Mouse (Mus musculus): ENCODE data around the gene Srgap1. TPM values are rescaled to one million over a fixed set of nuclear protein-coding genes. Genes with fewer than 3 reads are reported as not detected.

Gene Srgap1
- total and polyA plus RNA-seq, 2 experiments from 2014 or later = 18.8 to 24.4 TPM

DNA sequence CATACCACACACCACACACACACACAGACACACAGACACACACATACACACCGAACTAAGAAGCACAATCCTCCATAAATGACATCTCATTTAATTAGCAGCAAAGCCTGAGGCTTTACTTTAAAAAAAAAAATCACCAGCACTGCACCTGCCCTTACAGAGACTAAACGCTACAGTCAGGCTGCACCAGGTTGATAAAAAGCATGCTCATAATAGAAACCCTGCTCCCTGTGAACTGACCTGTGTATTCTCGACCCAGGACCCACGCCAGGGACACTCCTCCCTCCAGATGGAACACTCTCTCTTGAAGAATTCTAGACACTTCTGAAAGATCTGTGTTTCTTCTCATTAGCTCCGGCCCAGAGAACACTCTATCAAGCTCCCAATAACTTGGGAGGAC lies 52.5 kb downstream of the Srgap1 start:
- DNase-seq (ENCODE audit: low spot score) = no peak
- no peaks in the 10 kb centered on the region for H3K27me3 ChIP-seq (ENCODE audit: insufficient read depth, low read length)
- H3K9ac ChIP-seq (replicated peaks; ENCODE audit: low read length) = no peak overlapping the region
- ATAC-seq = no peak
- TF ChIP-seq CTCF (IDR thresholded peaks at IDR 0.05; ENCODE audit: low read depth) = no peak
- no peak overlapping the region for H3K4me2 ChIP-seq (ENCODE audit: low read depth, low read length)
- no peak overlapping the region for H3K27ac ChIP-seq
- no peak overlapping the region for H3K4me3 ChIP-seq (ENCODE audit: low read length)
- H3K36me3 ChIP-seq (ENCODE audit: insufficient read depth, low read length) = no peaks in the 10 kb centered on the region
- WGBS = 39% methylated on average over 5 of the region's 5 CpGs
- H3K9me3 ChIP-seq (ENCODE audit: low read length) = no peaks in the 10 kb centered on the region
- peaks cover 14% of the 10 kb centered on the region; the same call in 1 of the 2 replicates for H3K4me1 ChIP-seq (ENCODE audit: insufficient read depth, low read length)

DNA sequence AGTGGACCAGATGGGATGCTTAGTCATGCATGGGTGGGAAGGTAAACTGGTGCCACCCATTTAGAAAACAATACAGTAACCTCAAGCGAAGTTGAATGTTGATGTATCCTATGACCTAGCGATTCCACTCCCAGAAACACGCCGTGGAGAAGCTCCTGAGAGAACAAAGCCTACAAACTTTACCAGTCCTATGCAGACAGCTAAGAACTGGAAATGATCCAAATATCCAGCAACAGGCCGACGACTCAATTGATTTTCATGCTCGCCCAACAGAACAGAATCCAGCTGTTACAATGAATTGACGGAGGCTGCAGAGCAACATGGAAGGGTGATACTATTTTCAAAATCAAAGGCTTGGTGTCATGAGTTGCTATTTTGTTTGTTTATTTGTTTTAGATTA lies 54.5 kb downstream of the Srgap1 start:
- Histone ChIP-seq H3K36me3 (ENCODE audit: insufficient read depth, low read length) (no peaks in the 10 kb centered on the region), H3K4me2 (ENCODE audit: low read depth, low read length) (no peak overlapping the region), H3K27me3 (ENCODE audit: insufficient read depth, low read length) (no peaks in the 10 kb centered on the region), H3K9me3 (ENCODE audit: low read length) (no peaks in the 10 kb centered on the region), H3K4me3 (ENCODE audit: low read length) (no peak overlapping the region), H3K27ac (no peak overlapping the region), H3K9ac (replicated peaks; ENCODE audit: low read length) (no peak overlapping the region), H3K4me1 (ENCODE audit: insufficient read depth, low read length) (peaks cover 14% of the 10 kb centered on the region; the same call in 1 of the 2 replicates)
- ATAC-seq (no peak), DNase-seq (ENCODE audit: low spot score) (no peak)
- TF ChIP-seq CTCF (IDR thresholded peaks at IDR 0.05; ENCODE audit: low read depth) = no peak
- whole genome bisulfite sequencing = 34% methylated on average over 8 of the region's 8 CpGs

DNA sequence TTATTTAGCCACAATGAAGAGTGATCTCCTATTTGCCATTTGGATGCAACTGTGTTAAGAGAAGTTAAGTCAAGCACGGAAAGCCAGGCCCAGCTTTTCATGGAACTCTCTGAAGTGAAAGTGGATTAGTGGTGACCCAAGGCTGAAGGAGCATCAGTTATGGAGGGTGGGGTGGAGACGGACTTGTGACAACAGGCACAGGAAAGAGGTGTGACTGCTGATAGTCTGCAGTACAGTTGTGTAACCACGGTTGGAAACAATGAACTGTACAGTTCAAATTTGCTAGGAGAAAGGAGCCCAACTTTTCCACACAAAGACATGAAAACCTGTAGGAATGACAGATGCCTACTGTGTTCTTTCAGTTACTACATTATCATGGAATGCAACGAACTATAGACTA lies 60.1 kb downstream of the Srgap1 start:
- Histone ChIP-seq H3K27ac (no peak overlapping the region), H3K4me3 (ENCODE audit: low read length) (no peak overlapping the region), H3K27me3 (ENCODE audit: insufficient read depth, low read length) (no peaks in the 10 kb centered on the region), H3K4me2 (ENCODE audit: low read depth, low read length) (no peak overlapping the region), H3K4me1 (ENCODE audit: insufficient read depth, low read length) (no peaks in the 10 kb centered on the region), H3K36me3 (ENCODE audit: insufficient read depth, low read length) (no peaks in the 10 kb centered on the region), H3K9ac (replicated peaks; ENCODE audit: low read length) (no peak overlapping the region), H3K9me3 (ENCODE audit: low read length) (no peaks in the 10 kb centered on the region)
- ATAC-seq (no peak), DNase-seq (ENCODE audit: low spot score) (no peak)
- WGBS = 76% methylated on average over 4 of the region's 4 CpGs
- no peak for TF ChIP-seq CTCF (IDR thresholded peaks at IDR 0.05; ENCODE audit: low read depth)

DNA sequence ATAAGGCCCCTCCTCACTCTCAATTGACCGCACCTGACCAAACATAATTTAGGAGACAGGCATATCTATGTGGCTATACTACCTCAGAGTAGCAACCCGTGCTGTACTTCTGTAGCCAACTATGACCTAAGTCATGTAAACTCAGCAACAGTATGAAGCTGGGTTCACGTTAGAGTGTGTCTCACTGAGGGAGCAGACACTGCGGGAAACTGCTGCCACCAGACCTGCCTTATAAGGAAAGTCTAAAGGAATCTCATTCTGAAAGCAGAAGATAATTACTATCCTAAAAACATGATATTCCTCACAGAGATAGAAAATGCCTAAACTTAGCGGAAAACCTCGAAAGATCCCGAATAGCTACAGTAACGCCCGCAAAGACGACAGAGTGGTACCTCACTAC lies 62.2 kb downstream of the Srgap1 start:
- WGBS = 90% methylated on average over 10 of the region's 10 CpGs
- H3K9me3 ChIP-seq (ENCODE audit: low read length) = no peaks in the 10 kb centered on the region
- H3K4me1 ChIP-seq (ENCODE audit: insufficient read depth, low read length) = no peaks in the 10 kb centered on the region
- H3K4me3 ChIP-seq (ENCODE audit: low read length) = no peak overlapping the region
- no peaks in the 10 kb centered on the region for H3K27me3 ChIP-seq (ENCODE audit: insufficient read depth, low read length)
- no peak for TF ChIP-seq CTCF (IDR thresholded peaks at IDR 0.05; ENCODE audit: low read depth)
- DNase-seq (ENCODE audit: low spot score) (no peak), ATAC-seq (no peak)
- H3K9ac ChIP-seq (replicated peaks; ENCODE audit: low read length) = no peak overlapping the region
- H3K36me3 ChIP-seq (ENCODE audit: insufficient read depth, low read length) = no peaks in the 10 kb centered on the region
- H3K4me2 ChIP-seq (ENCODE audit: low read depth, low read length) = no peak overlapping the region
- no peak overlapping the region for H3K27ac ChIP-seq

DNA sequence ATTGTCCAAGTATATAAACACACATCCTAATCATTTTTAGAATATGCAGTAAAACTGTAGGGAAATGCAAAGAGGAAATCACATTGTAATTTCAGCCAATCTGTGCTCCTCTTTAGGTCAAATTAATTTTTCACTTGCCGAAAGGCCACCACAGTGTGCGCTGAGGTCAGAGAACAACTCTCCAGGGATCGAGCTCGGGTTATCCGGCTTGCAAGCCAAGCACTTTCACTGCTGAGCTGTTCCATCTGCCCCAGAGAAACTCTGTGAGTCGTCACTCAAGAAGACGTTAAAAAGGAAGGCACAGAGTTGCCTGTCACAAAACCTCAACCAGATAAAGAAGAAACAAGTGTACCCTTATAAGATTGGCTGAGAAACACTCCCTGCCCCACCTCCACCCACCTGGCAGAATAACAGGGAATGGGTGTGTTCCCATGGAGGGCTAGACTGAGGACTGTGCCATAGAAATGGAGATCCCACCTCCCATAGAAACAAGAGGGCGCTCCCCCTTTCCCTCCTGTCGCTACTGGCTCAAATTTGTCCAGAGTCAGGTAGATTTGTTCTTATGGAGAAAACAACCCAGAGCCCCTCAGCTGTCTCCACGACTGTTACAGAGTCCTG lies 63.0 kb downstream of the Srgap1 start:
- ATAC-seq (no peak), DNase-seq (ENCODE audit: low spot score) (no peak)
- Histone ChIP-seq H3K27me3 (ENCODE audit: insufficient read depth, low read length) (no peaks in the 10 kb centered on the region), H3K4me1 (ENCODE audit: insufficient read depth, low read length) (no peaks in the 10 kb centered on the region), H3K27ac (no peak overlapping the region), H3K9me3 (ENCODE audit: low read length) (no peaks in the 10 kb centered on the region), H3K4me3 (ENCODE audit: low read length) (no peak overlapping the region), H3K4me2 (ENCODE audit: low read depth, low read length) (no peak overlapping the region), H3K36me3 (ENCODE audit: insufficient read depth, low read length) (no peaks in the 10 kb centered on the region), H3K9ac (replicated peaks; ENCODE audit: low read length) (no peak overlapping the region)
- WGBS = 61% methylated on average over 10 of the region's 10 CpGs
- TF ChIP-seq CTCF (IDR thresholded peaks at IDR 0.05; ENCODE audit: low read depth) = no peak

DNA sequence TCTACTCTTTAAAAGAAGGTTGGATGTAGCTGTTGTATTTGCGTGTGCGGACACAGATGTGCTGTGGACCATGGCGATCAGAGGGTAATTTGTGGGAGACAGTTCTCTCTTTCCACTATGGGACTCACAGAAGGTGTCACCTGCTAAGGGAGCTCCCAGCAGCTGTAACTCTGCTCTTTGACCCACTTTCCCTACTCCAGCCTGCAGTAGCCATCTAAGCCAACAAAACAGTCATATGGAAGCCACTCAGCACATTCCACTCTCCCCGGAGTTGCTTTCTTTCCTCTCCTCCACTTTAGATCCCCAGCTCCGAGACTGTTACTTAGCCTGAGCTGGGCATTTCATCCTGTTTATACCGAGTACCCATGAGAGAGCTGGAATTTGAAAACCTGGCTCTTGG lies 71.8 kb downstream of the Srgap1 start:
- H3K9ac ChIP-seq (replicated peaks; ENCODE audit: low read length) = no peak overlapping the region
- 89% methylated on average over 6 of the region's 6 CpGs for WGBS
- DNase-seq (ENCODE audit: low spot score) = no peak
- no peak for TF ChIP-seq CTCF (IDR thresholded peaks at IDR 0.05; ENCODE audit: low read depth)
- no peaks in the 10 kb centered on the region for H3K9me3 ChIP-seq (ENCODE audit: low read length)
- no peaks in the 10 kb centered on the region for H3K27me3 ChIP-seq (ENCODE audit: insufficient read depth, low read length)
- no peaks in the 10 kb centered on the region for H3K36me3 ChIP-seq (ENCODE audit: insufficient read depth, low read length)
- H3K27ac ChIP-seq = no peak overlapping the region
- no peak for ATAC-seq
- H3K4me3 ChIP-seq (ENCODE audit: low read length) = no peak overlapping the region
- 0 out of 2 replicates have a peak, but pooled peaks cover 4% of the 10 kb centered on the region for H3K4me1 ChIP-seq (ENCODE audit: insufficient read depth, low read length)
- H3K4me2 ChIP-seq (ENCODE audit: low read depth, low read length) = no peak overlapping the region

DNA sequence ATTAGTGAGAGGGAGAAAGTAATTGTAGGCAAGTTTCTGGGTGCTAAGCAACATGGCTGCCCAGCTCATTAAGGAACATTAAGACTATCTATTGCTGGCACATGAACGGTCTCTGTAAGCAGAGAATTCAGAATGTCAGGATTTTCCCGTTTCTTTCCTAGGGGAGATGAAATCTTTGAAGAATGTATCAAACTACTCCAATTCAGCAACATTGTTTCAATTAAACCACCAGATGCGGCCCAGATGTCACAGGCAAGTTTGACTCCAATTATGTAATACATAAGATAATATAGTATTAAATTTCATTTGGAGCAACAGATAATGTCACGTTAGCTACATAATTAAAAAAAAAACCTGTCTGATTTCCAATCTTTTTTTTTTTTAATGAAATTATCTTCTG lies 72.5 kb downstream of the Srgap1 start:
- Histone ChIP-seq H3K4me3 (ENCODE audit: low read length) (no peak overlapping the region), H3K4me2 (ENCODE audit: low read depth, low read length) (no peak overlapping the region), H3K36me3 (ENCODE audit: insufficient read depth, low read length) (no peaks in the 10 kb centered on the region), H3K27ac (no peak overlapping the region), H3K9ac (replicated peaks; ENCODE audit: low read length) (no peak overlapping the region), H3K27me3 (ENCODE audit: insufficient read depth, low read length) (no peaks in the 10 kb centered on the region), H3K4me1 (ENCODE audit: insufficient read depth, low read length) (0 out of 2 replicates have a peak, but pooled peaks cover 4% of the 10 kb centered on the region), H3K9me3 (ENCODE audit: low read length) (no peaks in the 10 kb centered on the region)
- no peak for TF ChIP-seq CTCF (IDR thresholded peaks at IDR 0.05; ENCODE audit: low read depth)
- 69% methylated on average over 4 of the region's 4 CpGs for WGBS
- DNase-seq (ENCODE audit: low spot score) = no peak
- no peak for ATAC-seq
